Comparison of ENCODE assay signal across 11 mouse cellular contexts in the genomic region with DNA sequence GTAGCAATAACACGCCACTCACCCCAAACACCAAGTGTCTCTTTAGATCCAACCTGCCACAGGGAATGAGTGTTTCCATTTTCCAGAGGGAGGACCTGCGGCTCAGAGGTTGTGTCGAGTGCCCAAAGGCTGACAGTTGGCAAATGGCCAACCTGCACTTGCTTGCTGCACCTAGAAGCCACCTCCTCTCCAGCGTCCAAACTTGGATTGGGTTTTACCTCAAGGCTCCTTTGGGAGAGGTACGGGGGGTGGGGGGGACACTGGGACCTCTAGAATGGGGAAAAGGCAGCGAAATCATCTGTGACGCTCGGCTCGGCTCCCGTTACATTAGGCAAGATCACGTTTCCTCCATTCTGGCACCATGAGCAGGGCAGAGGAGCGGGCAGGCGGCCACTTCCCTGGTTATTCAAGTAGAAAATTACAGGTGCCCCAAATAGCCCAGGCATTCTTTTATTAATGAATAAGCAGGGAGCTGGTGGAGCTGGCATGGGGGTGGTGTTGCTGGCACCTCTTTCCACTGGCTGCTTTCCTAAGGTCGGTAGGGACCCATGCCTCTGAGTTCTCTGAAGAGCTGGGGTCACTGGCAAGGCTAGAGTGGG. TPM values are rescaled to one million over a fixed set of nuclear protein-coding genes. Genes with fewer than 3 reads are reported as not detected.
A peak's percentile ranks its signal among the peaks of the same experiment; 100 is the strongest.
DNase-seq lines count a peak whose midpoint lies in the region; ATAC-seq and TF ChIP-seq lines count a peak whose summit lies in the region.
"Had no signal": no experiment of that assay in that cellular context is flagged by ENCODE, and none has a peak within 500 bp of the region (broad histone marks: within the 10 kb centered on the region; RNA-seq: fewer than 3 reads in every experiment).

No protein-coding gene starts in this region.

- H3K9ac ChIP-seq in lung, embryonic 16.5 days (ENCODE audit: low read length) = no peak overlapping the region

- DNase-seq in adrenal gland, postnatal 14 days = peak; percentile 62
- DNase-seq in adrenal gland, adult 8-10 months = no peak
- DNase-seq in lung, adult 2 months = no peak
- peak; percentile 98 for DNase-seq in kidney, adult 2 months
- peak; percentile 24 for DNase-seq in skeletal muscle tissue, adult 2 months (ENCODE audit: low read depth, low spot score)
- DNase-seq in urinary bladder, postnatal 10 days (ENCODE audit: low spot score) = no peak
- no peak for DNase-seq in retina, embryonic 14.5 days (ENCODE audit: low spot score)
- DNase-seq: thymus, postnatal 25 days had no signal

- TF ChIP-seq POLR2A in lung, adult 2 months (IDR thresholded peaks at IDR 0.05; ENCODE audit: borderline replicate concordance, extremely low read depth, low read depth, low read length) = no peak
- no peak for TF ChIP-seq POLR2A in kidney, adult 2 months (IDR thresholded peaks at IDR 0.05; ENCODE audit: low read depth, low read length)

- WGBS in lung, embryonic 16.5 days = 60% methylated on average over 14 of the region's 14 CpGs
- WGBS in lung, adult 2 months = 67% methylated on average over 14 of the region's 14 CpGs
- WGBS in kidney, adult 2 months = 30% methylated on average over 14 of the region's 14 CpGs

- no peak overlapping the region for H3K4me2 ChIP-seq in lung, embryonic 16.5 days (ENCODE audit: low read depth, low read length)

- peaks cover 7% of the 10 kb centered on the region for H3K4me1 ChIP-seq in lung, embryonic 16.5 days (replicated peaks; ENCODE audit: control insufficient read depth, insufficient read depth, low read length)
- 0 out of 2 replicates have a peak, but pooled peaks cover 2% of the 10 kb centered on the region for H3K4me1 ChIP-seq in lung, adult 2 months (ENCODE audit: control insufficient read depth, insufficient read depth, low read length)
- peaks cover 45% of the 10 kb centered on the region for H3K4me1 ChIP-seq in kidney, adult 2 months (ENCODE audit: control insufficient read depth, insufficient read depth, low read length)

- H3K9me3 ChIP-seq in lung, embryonic 16.5 days (ENCODE audit: control insufficient read depth, low read length) = no peaks in the 10 kb centered on the region

- TF ChIP-seq CTCF in lung, adult 2 months (IDR thresholded peaks at IDR 0.05; ENCODE audit: insufficient read depth, low read length) = no peak
- no peak for TF ChIP-seq CTCF in kidney, adult 2 months (conservative IDR thresholded peaks at IDR 0.05; ENCODE audit: insufficient read depth, insufficient read length, low read depth, low read length)

- no peak overlapping the region for H3K27ac ChIP-seq in lung, embryonic 16.5 days (ENCODE audit: low read length)
- H3K27ac ChIP-seq in kidney, adult 2 months (ENCODE audit: insufficient read depth, low read depth, low read length) = peak overlapping the region; percentile 100

- peak; percentile 27; the same call in 1 of the 2 replicates for ATAC-seq in lung, embryonic 16.5 days (ENCODE audit: low read depth)

- H3K36me3 ChIP-seq in lung, embryonic 16.5 days (ENCODE audit: control insufficient read depth, insufficient read depth, low read length) = no peaks in the 10 kb centered on the region
- no peaks in the 10 kb centered on the region for H3K36me3 ChIP-seq in kidney, adult 2 months (ENCODE audit: control insufficient read depth, insufficient read depth, low read length)

- H3K4me3 ChIP-seq in lung, embryonic 16.5 days (ENCODE audit: low read length) = no peak overlapping the region
- H3K4me3 ChIP-seq in lung, adult 2 months (replicated peaks; ENCODE audit: extremely low read depth, low read depth, low read length) = no peak overlapping the region
- H3K4me3 ChIP-seq in kidney, adult 2 months (ENCODE audit: insufficient read depth, low read depth, low read length) = no peak overlapping the region

- no peaks in the 10 kb centered on the region for H3K27me3 ChIP-seq in lung, embryonic 16.5 days (ENCODE audit: control insufficient read depth, insufficient read depth, low read depth, low read length)
- H3K27me3 ChIP-seq in kidney, adult 2 months (replicated peaks; ENCODE audit: control insufficient read depth, insufficient read depth, low read length) = no peaks in the 10 kb centered on the region

RNA-seq across cellular contexts. Expression of gene Fam107a, which starts 13.6 kb away (rescaled TPM):
- total RNA-seq in adrenal gland, postnatal 14 days (2021) = 5.0 and 8.7 TPM in 2 replicates
- total RNA-seq in adrenal gland, adult 8-10 months (2022) = 1 to 10 TPM; 3.7 to 6.7 (median 5.6) TPM
- polyA plus RNA-seq in lung, embryonic 16.5 days (2015; fragmentation: Nextera tagmentation; extraction: Ambion mirVana) = 0.40 and 0.58 TPM in 2 replicates
- 8.5 and 12.1 TPM in 2 replicates for polyA plus RNA-seq in lung, adult 2 months (2012; rRNA removed)
- polyA plus RNA-seq in kidney, adult 2 months (2012; rRNA removed) = 119 and 151 TPM in 2 replicates

RNA-seq across cellular contexts. Expression of gene Oit1, which starts 47.1 kb away (rescaled TPM):
- total RNA-seq in adrenal gland, postnatal 14 days (2021) = 0.79 TPM in 1 of 2 replicates, not detected in the other
- not detected for total RNA-seq in adrenal gland, adult 8-10 months (2022)
- polyA plus RNA-seq in lung, embryonic 16.5 days (2015; fragmentation: Nextera tagmentation; extraction: Ambion mirVana) = 2.8 and 4.3 TPM in 2 replicates
- 4.3 and 5.1 TPM in 2 replicates for polyA plus RNA-seq in lung, adult 2 months (2012; rRNA removed)
- 1.3 and 1.5 TPM in 2 replicates for polyA plus RNA-seq in kidney, adult 2 months (2012; rRNA removed)
- total RNA-seq: left cerebral cortex, postnatal 14 days had no signal
- polyA plus RNA-seq: cortical plate, adult 2 months had no signal

Comparison
In these comparisons a context has a peak if more than half of its experiments do, and no peak if none do; other contexts are left out.
1. DNase-seq: peak in adrenal gland, postnatal 14 days (single experiment), kidney, adult 2 months (single experiment) and skeletal muscle tissue, adult 2 months (single experiment); none in adrenal gland, adult 8-10 months (single experiment), lung, adult 2 months (single experiment), urinary bladder, postnatal 10 days (single experiment) and retina, embryonic 14.5 days (single experiment).